Mouse (Mus musculus) cortical plate, adult 2 months (tissue): ENCODE measurements around the gene Ptprcap.
A peak's percentile ranks its signal among the peaks of the same experiment; 100 is the strongest.

Source experiments
- CTCF ChIP-seq: fragments of 200-500 bp; IDR thresholded peaks from 2 replicates; pipeline ENCODE4 v1.5.1; 2011; ENCODE audit warnings: mild to moderate bottlenecking, control low read depth, low read length; ENCODE audit not compliant: insufficient read depth; ENCODE audit errors: extremely low read depth
- POLR2A ChIP-seq: fragments of 200-500 bp; IDR thresholded peaks from 2 replicates; pipeline ENCODE4 v1.6.1; 2011; ENCODE audit warnings: mild to moderate bottlenecking, low read length, control low read depth; ENCODE audit not compliant: insufficient read depth; ENCODE audit errors: extremely low read depth

- TF ChIP-seq POLR2A (0 out of 2 replicates have a peak, but pooled peaks have one; percentile 26), CTCF (no peak)
Observed at GRCm38 (mm10) chr19:4203604-4204326, 50.4 kb downstream of the Ptprcap start.
